Mouse (Mus musculus): ENCODE measurements around the gene Apobec1. TPM values are rescaled to one million over a fixed set of nuclear protein-coding genes. Genes with fewer than 3 reads are reported as not detected.

Gene Apobec1
- polyA plus RNA-seq, 1 experiment from 2014 or later, result 2.3 TPM

- WGBS, result 67% methylated on average over 4 of the region's 4 CpGs
- H3K27me3 ChIP-seq (ENCODE audit: insufficient read depth, low read length), result no peaks in the 10 kb centered on the region
Measured at GRCm38 (mm10) chr6:122625156-122625555, 22.9 kb upstream of the Apobec1 start.

DNA sequence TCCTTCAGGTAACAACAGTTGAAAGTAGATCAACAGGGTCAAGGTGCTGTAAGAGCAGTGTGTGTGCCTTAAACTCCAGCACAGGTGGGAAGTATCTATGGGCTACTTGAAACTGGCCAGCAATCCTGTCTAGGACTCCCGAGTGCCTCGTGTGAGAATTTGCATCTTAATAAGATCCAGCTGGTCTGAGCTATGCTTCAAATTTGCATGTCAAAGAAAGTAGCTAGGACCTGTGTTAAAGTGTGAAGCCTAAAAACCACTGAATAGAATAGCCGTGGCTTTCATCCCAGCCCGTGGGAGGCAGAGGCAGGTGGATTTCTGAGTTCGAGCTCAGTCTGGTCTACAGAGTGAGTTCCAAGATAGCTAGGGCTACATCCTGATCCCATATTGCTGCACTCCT lies 22.2 kb upstream of the Apobec1 start:
- no peak for ATAC-seq (ENCODE audit: low FRiP score, low TSS enrichment)
- Histone ChIP-seq H3K9me3 (ENCODE audit: low read length) (0 out of 2 replicates have a peak, but pooled peaks cover 2% of the 10 kb centered on the region), H3K27me3 (ENCODE audit: insufficient read depth, low read length) (no peaks in the 10 kb centered on the region), H3K4me2 (replicated peaks; ENCODE audit: low read depth, low read length) (no peak overlapping the region), H3K4me1 (ENCODE audit: insufficient read depth, low read length) (no peaks in the 10 kb centered on the region), H3K36me3 (ENCODE audit: insufficient read depth, low read length) (no peaks in the 10 kb centered on the region), H3K27ac (ENCODE audit: low read length) (no peak overlapping the region), H3K9ac (replicated peaks; ENCODE audit: low read length) (no peak overlapping the region), H3K4me3 (ENCODE audit: low read length) (no peak overlapping the region)
- WGBS, result 61% methylated on average over 5 of the region's 5 CpGs

More at GRCm38 (mm10) chr6:122625156-122625555, 22.9 kb upstream of the Apobec1 start:
- Histone ChIP-seq H3K9me3 (ENCODE audit: low read length) (0 out of 2 replicates have a peak, but pooled peaks cover 2% of the 10 kb centered on the region), H3K27ac (ENCODE audit: low read length) (no peak overlapping the region), H3K36me3 (ENCODE audit: insufficient read depth, low read length) (no peaks in the 10 kb centered on the region), H3K4me2 (replicated peaks; ENCODE audit: low read depth, low read length) (no peak overlapping the region), H3K4me1 (ENCODE audit: insufficient read depth, low read length) (no peaks in the 10 kb centered on the region), H3K4me3 (ENCODE audit: low read length) (no peak overlapping the region), H3K9ac (replicated peaks; ENCODE audit: low read length) (no peak overlapping the region)
- ATAC-seq (ENCODE audit: low FRiP score, low TSS enrichment), result no peak

GRCm38 (mm10) chr6:122621066-122621465 lies 18.8 kb upstream of the Apobec1 start:
- 91% methylated on average over 6 of the region's 6 CpGs for WGBS
- no peaks in the 10 kb centered on the region for H3K27me3 ChIP-seq (ENCODE audit: insufficient read depth, low read length)
- ATAC-seq (ENCODE audit: low FRiP score, low TSS enrichment), result no peak
- no peak overlapping the region for H3K4me3 ChIP-seq (ENCODE audit: low read length)
- no peak overlapping the region for H3K4me2 ChIP-seq (replicated peaks; ENCODE audit: low read depth, low read length)
- no peak overlapping the region for H3K27ac ChIP-seq (ENCODE audit: low read length)
- H3K4me1 ChIP-seq (ENCODE audit: insufficient read depth, low read length), result no peaks in the 10 kb centered on the region
- H3K36me3 ChIP-seq (ENCODE audit: insufficient read depth, low read length), result no peaks in the 10 kb centered on the region
- peaks cover 1% of the 10 kb centered on the region; the same call in 1 of the 2 replicates for H3K9me3 ChIP-seq (ENCODE audit: low read length)
- no peak overlapping the region for H3K9ac ChIP-seq (replicated peaks; ENCODE audit: low read length)

DNA sequence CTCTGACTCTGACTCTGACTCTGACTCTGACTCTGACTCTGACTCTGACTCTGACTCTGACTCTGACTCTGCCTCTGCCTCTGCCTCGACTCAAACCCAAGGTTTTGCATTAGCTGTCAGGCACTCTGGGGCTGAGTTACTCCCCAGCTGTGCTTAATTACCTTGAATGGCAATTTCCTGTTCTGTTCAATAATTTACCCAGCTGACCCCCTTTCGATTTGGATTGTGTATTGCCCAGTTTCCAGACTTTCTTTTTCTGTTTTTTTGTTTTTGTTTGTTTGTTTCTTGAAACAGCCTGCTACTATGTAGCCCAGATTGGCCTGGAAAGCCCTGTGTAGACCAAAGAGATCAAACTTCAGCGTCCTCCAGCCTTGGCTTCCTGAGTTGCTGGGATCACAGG lies 13.8 kb upstream of the Apobec1 start:
- Histone ChIP-seq H3K4me2 (replicated peaks; ENCODE audit: low read depth, low read length) (no peak overlapping the region), H3K4me1 (ENCODE audit: insufficient read depth, low read length) (no peaks in the 10 kb centered on the region), H3K9me3 (ENCODE audit: low read length) (no peaks in the 10 kb centered on the region; the same call in 1 of the 2 replicates), H3K27me3 (ENCODE audit: insufficient read depth, low read length) (no peaks in the 10 kb centered on the region), H3K27ac (ENCODE audit: low read length) (no peak overlapping the region), H3K4me3 (ENCODE audit: low read length) (no peak overlapping the region), H3K9ac (replicated peaks; ENCODE audit: low read length) (no peak overlapping the region), H3K36me3 (ENCODE audit: insufficient read depth, low read length) (no peaks in the 10 kb centered on the region)
- no peak for ATAC-seq (ENCODE audit: low FRiP score, low TSS enrichment)
- 51% methylated on average over 3 of the region's 3 CpGs for WGBS

DNA sequence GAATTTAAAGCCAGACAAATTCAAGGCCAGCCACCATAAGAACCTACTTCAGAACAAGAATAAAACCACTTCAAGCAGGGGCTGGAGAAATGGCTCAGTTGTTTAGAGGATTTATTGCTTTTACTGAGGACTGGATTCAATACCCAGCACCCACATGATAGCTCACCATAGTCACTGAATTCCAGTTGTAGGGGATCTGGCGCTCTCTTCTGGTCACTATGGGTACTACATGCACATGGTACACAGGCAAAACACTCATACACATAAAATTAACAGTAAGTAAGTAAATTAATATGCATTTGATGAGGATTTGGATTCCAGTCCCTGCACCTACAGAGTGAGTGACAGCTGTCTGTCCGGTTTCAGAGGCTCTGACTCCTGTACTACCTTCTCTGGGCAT lies 11.8 kb upstream of the Apobec1 start:
- no peak overlapping the region for H3K4me2 ChIP-seq (replicated peaks; ENCODE audit: low read depth, low read length)

DNA sequence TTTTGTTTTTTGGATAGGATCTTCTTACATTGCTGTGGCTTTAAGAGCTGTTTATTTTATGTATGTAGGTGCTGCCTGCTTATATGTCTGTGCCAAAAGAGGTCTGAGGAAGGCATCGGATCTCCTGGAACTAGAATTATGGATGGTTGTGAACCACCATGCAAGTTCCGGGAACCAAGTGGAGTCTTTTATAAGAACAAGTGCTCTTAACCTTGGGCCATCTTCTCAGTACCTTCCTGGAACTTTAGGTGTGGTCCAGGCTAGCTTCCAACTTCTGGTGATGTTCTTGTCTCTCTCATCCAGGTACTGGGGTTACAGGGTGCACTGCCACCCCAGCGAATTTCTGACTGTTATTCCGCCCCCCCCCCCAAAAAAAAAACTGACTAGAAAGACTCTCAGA lies 10.2 kb upstream of the Apobec1 start:
- no peak for ATAC-seq (ENCODE audit: low FRiP score, low TSS enrichment)
- Histone ChIP-seq H3K9ac (replicated peaks; ENCODE audit: low read length) (no peak overlapping the region), H3K27me3 (ENCODE audit: insufficient read depth, low read length) (no peaks in the 10 kb centered on the region), H3K4me2 (replicated peaks; ENCODE audit: low read depth, low read length) (no peak overlapping the region), H3K9me3 (ENCODE audit: low read length) (no peaks in the 10 kb centered on the region; the same call in 1 of the 2 replicates), H3K4me1 (ENCODE audit: insufficient read depth, low read length) (no peaks in the 10 kb centered on the region), H3K27ac (ENCODE audit: low read length) (no peak overlapping the region), H3K36me3 (ENCODE audit: insufficient read depth, low read length) (no peaks in the 10 kb centered on the region), H3K4me3 (ENCODE audit: low read length) (no peak overlapping the region)
- WGBS, result 85% methylated on average over 4 of the region's 4 CpGs

More for the DNA sequence above, 11.8 kb upstream of the Apobec1 start:
- Histone ChIP-seq H3K4me1 (ENCODE audit: insufficient read depth, low read length) (no peaks in the 10 kb centered on the region), H3K36me3 (ENCODE audit: insufficient read depth, low read length) (no peaks in the 10 kb centered on the region), H3K27me3 (ENCODE audit: insufficient read depth, low read length) (no peaks in the 10 kb centered on the region), H3K9ac (replicated peaks; ENCODE audit: low read length) (no peak overlapping the region), H3K4me3 (ENCODE audit: low read length) (no peak overlapping the region), H3K27ac (ENCODE audit: low read length) (no peak overlapping the region), H3K9me3 (ENCODE audit: low read length) (no peaks in the 10 kb centered on the region; the same call in 1 of the 2 replicates)
- no peak for ATAC-seq (ENCODE audit: low FRiP score, low TSS enrichment)
- 69% methylated on average over 2 of the region's 2 CpGs for WGBS

DNA sequence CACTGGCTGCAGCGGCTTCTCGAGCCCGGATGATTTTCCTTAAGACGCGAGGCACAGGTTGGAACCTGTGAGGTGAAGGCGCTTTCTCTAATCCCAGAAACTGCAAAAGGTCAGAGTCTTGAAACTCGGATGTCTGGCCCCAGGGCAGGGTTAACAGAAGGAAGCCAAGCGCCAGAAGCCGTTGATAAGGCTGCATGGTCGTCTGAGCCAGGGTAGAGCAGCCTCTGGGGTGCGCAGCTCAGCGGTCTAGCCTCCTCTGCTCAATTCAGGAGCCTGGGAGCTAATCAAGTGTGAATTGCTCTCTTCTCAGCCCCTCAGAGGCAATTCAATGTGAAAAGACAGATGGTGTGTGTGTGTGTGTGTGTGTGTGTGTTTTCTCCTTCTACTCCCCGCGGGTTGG lies 7.5 kb upstream of the Apobec1 start, which contains the start of gene Gdf3:
Gene Gdf3 (minus strand): TSS at position 317 of the 400 bp plus-strand sequence.
- Histone ChIP-seq H3K4me3 (ENCODE audit: low read length) (no peak within 1 kb of the TSS), H3K4me2 (replicated peaks; ENCODE audit: low read depth, low read length) (no peak within 1 kb of the TSS), H3K36me3 (ENCODE audit: insufficient read depth, low read length) (no peaks in the 10 kb centered on the region), H3K27ac (ENCODE audit: low read length) (no peak within 1 kb of the TSS), H3K4me1 (ENCODE audit: insufficient read depth, low read length) (no peaks in the 10 kb centered on the region), H3K9ac (replicated peaks; ENCODE audit: low read length) (no peak within 1 kb of the TSS), H3K27me3 (ENCODE audit: insufficient read depth, low read length) (no peaks in the 10 kb centered on the region), H3K9me3 (ENCODE audit: low read length) (no peaks in the 10 kb centered on the region)
- 60% methylated on average over 14 of the region's 14 CpGs for whole genome bisulfite sequencing
- no peak for ATAC-seq (ENCODE audit: low FRiP score, low TSS enrichment)

- H3K27ac ChIP-seq (ENCODE audit: low read length), result no peak overlapping the region
- H3K4me1 ChIP-seq (ENCODE audit: insufficient read depth, low read length), result no peaks in the 10 kb centered on the region
- WGBS, result 64% methylated on average over 9 of the region's 9 CpGs
- H3K9ac ChIP-seq (replicated peaks; ENCODE audit: low read length), result no peak overlapping the region
- H3K27me3 ChIP-seq (ENCODE audit: insufficient read depth, low read length), result no peaks in the 10 kb centered on the region
- H3K4me2 ChIP-seq (replicated peaks; ENCODE audit: low read depth, low read length), result no peak overlapping the region
- no peak for ATAC-seq (ENCODE audit: low FRiP score, low TSS enrichment)
- H3K36me3 ChIP-seq (ENCODE audit: insufficient read depth, low read length), result no peaks in the 10 kb centered on the region
- no peak overlapping the region for H3K4me3 ChIP-seq (ENCODE audit: low read length)
- H3K9me3 ChIP-seq (ENCODE audit: low read length), result no peaks in the 10 kb centered on the region
Measured at GRCm38 (mm10) chr6:122609377-122609728, 7.1 kb upstream of the Apobec1 start.

- Histone ChIP-seq H3K9me3 (ENCODE audit: low read length) (no peaks in the 10 kb centered on the region), H3K36me3 (ENCODE audit: insufficient read depth, low read length) (no peaks in the 10 kb centered on the region), H3K27me3 (ENCODE audit: insufficient read depth, low read length) (no peaks in the 10 kb centered on the region), H3K27ac (ENCODE audit: low read length) (no peak overlapping the region), H3K4me1 (ENCODE audit: insufficient read depth, low read length) (no peaks in the 10 kb centered on the region), H3K9ac (replicated peaks; ENCODE audit: low read length) (no peak overlapping the region), H3K4me2 (replicated peaks; ENCODE audit: low read depth, low read length) (no peak overlapping the region), H3K4me3 (ENCODE audit: low read length) (no peak overlapping the region)
- ATAC-seq (ENCODE audit: low FRiP score, low TSS enrichment), result no peak
- WGBS, result 84% methylated on average over 10 of the region's 10 CpGs
Measured at GRCm38 (mm10) chr6:122608434-122609376, 6.5 kb upstream of the Apobec1 start.

- Histone ChIP-seq H3K9me3 (ENCODE audit: low read length) (no peaks in the 10 kb centered on the region), H3K4me1 (ENCODE audit: insufficient read depth, low read length) (no peaks in the 10 kb centered on the region), H3K4me3 (ENCODE audit: low read length) (no peak overlapping the region), H3K9ac (replicated peaks; ENCODE audit: low read length) (no peak overlapping the region), H3K4me2 (replicated peaks; ENCODE audit: low read depth, low read length) (no peak overlapping the region), H3K27ac (ENCODE audit: low read length) (no peak overlapping the region), H3K27me3 (ENCODE audit: insufficient read depth, low read length) (no peaks in the 10 kb centered on the region), H3K36me3 (ENCODE audit: insufficient read depth, low read length) (no peaks in the 10 kb centered on the region)
- 91% methylated on average over 12 of the region's 12 CpGs for WGBS
- no peak for ATAC-seq (ENCODE audit: low FRiP score, low TSS enrichment)
Measured at GRCm38 (mm10) chr6:122607700-122608099, 5.5 kb upstream of the Apobec1 start.
